Mouse (Mus musculus): Measurements from ENCODE around the gene Gna13. TPM values are rescaled to one million over a fixed set of nuclear protein-coding genes. Genes with fewer than 3 reads are reported as not detected.

Gna13 gene
- polyA plus RNA-seq, 1 experiment from 2014 or later = 28.3 TPM

GRCm38 (mm10) chr11:109377477-109377876, 14.8 kb downstream of the Gna13 start:
- Histone ChIP-seq H3K4me3 (ENCODE audit: low read length) (no peak overlapping the region), H3K27ac (ENCODE audit: low read length) (no peak overlapping the region), H3K36me3 (ENCODE audit: control insufficient read depth, insufficient read depth, low read length) (0 out of 2 replicates have a peak, but pooled peaks cover 3% of the 10 kb centered on the region), H3K9me3 (ENCODE audit: control insufficient read depth, low read length) (no peaks in the 10 kb centered on the region), H3K9ac (ENCODE audit: low read length) (no peak overlapping the region), H3K4me1 (replicated peaks; ENCODE audit: control insufficient read depth, insufficient read depth, low read length) (peaks cover 23% of the 10 kb centered on the region), H3K4me2 (ENCODE audit: low read depth, low read length) (no peak overlapping the region), H3K27me3 (ENCODE audit: control insufficient read depth, insufficient read depth, low read depth, low read length) (no peaks in the 10 kb centered on the region)
- WGBS = 48% methylated on average over 10 of the region's 10 CpGs
- no peak for ATAC-seq (ENCODE audit: low read depth)

- Histone ChIP-seq H3K9me3 (ENCODE audit: control insufficient read depth, low read length) (no peaks in the 10 kb centered on the region), H3K36me3 (ENCODE audit: control insufficient read depth, insufficient read depth, low read length) (0 out of 2 replicates have a peak, but pooled peaks cover 3% of the 10 kb centered on the region), H3K9ac (ENCODE audit: low read length) (no peak overlapping the region), H3K27me3 (ENCODE audit: control insufficient read depth, insufficient read depth, low read depth, low read length) (no peaks in the 10 kb centered on the region), H3K27ac (ENCODE audit: low read length) (no peak overlapping the region), H3K4me3 (ENCODE audit: low read length) (no peak overlapping the region), H3K4me1 (replicated peaks; ENCODE audit: control insufficient read depth, insufficient read depth, low read length) (peaks cover 23% of the 10 kb centered on the region), H3K4me2 (ENCODE audit: low read depth, low read length) (no peak overlapping the region)
- 47% methylated on average over 7 of the region's 7 CpGs for WGBS
- ATAC-seq (ENCODE audit: low read depth) = peak; percentile 49; the same call in 1 of the 2 replicates
These were observed 15.4 kb downstream of the Gna13 start for GRCm38 (mm10) chr11:109378051-109378450.

DNA sequence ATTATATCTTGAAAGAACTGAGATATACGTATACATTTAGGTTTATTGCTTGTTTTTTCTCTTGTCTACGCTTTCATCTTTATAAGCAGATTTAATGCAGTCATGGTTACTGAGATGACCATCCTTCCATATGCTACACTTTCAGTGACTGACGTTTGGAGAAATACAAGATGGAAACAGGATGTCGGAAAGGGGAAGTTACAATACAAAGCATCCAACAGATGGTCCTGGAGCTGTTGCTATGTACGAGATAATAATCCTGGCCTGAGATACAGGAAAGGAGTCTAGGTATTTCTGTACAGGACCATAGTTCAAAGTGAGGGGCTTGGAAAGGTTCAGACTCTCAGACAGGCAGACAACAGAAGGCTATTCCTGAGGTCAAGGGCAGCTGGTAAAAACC, 18.0 kb downstream of the Gna13 start:
- H3K9ac ChIP-seq (ENCODE audit: low read length) = no peak overlapping the region
- H3K36me3 ChIP-seq (ENCODE audit: control insufficient read depth, insufficient read depth, low read length) = no peaks in the 10 kb centered on the region
- H3K9me3 ChIP-seq (ENCODE audit: control insufficient read depth, low read length) = no peaks in the 10 kb centered on the region
- no peak for ATAC-seq (ENCODE audit: low read depth)
- H3K27ac ChIP-seq (ENCODE audit: low read length) = no peak overlapping the region
- H3K4me1 ChIP-seq (replicated peaks; ENCODE audit: control insufficient read depth, insufficient read depth, low read length) = peaks cover 16% of the 10 kb centered on the region; the same call in 1 of the 2 replicates
- H3K4me2 ChIP-seq (ENCODE audit: low read depth, low read length) = no peak overlapping the region
- H3K4me3 ChIP-seq (ENCODE audit: low read length) = no peak overlapping the region
- H3K27me3 ChIP-seq (ENCODE audit: control insufficient read depth, insufficient read depth, low read depth, low read length) = no peaks in the 10 kb centered on the region
- whole genome bisulfite sequencing = 69% methylated on average over 5 of the region's 5 CpGs

GRCm38 (mm10) chr11:109385296-109385695, 22.7 kb downstream of the Gna13 start:
- H3K4me1 ChIP-seq (replicated peaks; ENCODE audit: control insufficient read depth, insufficient read depth, low read length) = peaks cover 5% of the 10 kb centered on the region
- H3K27ac ChIP-seq (ENCODE audit: low read length) = no peak overlapping the region
- no peaks in the 10 kb centered on the region for H3K36me3 ChIP-seq (ENCODE audit: control insufficient read depth, insufficient read depth, low read length)
- H3K4me2 ChIP-seq (ENCODE audit: low read depth, low read length) = no peak overlapping the region
- WGBS = 87% methylated on average over 8 of the region's 8 CpGs
- H3K9ac ChIP-seq (ENCODE audit: low read length) = no peak overlapping the region
- no peak for ATAC-seq (ENCODE audit: low read depth)
- no peak overlapping the region for H3K4me3 ChIP-seq (ENCODE audit: low read length)
- no peaks in the 10 kb centered on the region for H3K27me3 ChIP-seq (ENCODE audit: control insufficient read depth, insufficient read depth, low read depth, low read length)
- H3K9me3 ChIP-seq (ENCODE audit: control insufficient read depth, low read length) = no peaks in the 10 kb centered on the region

DNA sequence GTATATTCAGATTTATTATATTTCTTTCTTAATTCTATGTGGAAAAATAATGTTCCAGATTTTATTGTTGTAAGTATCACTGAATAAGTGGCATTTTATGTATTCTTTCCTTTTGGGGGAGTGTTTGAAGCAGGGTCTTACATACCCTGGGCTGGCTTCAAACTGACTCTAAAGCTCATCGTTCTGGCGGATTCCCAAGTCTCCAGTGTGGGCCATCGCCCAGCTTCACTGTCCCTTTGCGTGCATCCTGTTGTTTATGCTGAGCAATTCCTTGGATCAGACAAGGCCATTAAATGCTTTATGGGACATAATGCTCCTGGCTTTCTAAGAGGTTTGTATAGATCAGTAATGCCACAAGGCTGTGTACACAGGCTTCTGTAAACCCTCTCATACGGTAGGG, 26.4 kb downstream of the Gna13 start:
- Histone ChIP-seq H3K36me3 (ENCODE audit: control insufficient read depth, insufficient read depth, low read length) (0 out of 2 replicates have a peak, but pooled peaks cover 2% of the 10 kb centered on the region), H3K4me1 (replicated peaks; ENCODE audit: control insufficient read depth, insufficient read depth, low read length) (peaks cover 5% of the 10 kb centered on the region), H3K9me3 (ENCODE audit: control insufficient read depth, low read length) (no peaks in the 10 kb centered on the region), H3K4me3 (ENCODE audit: low read length) (no peak overlapping the region), H3K9ac (ENCODE audit: low read length) (no peak overlapping the region), H3K4me2 (ENCODE audit: low read depth, low read length) (no peak overlapping the region), H3K27me3 (ENCODE audit: control insufficient read depth, insufficient read depth, low read depth, low read length) (no peaks in the 10 kb centered on the region), H3K27ac (ENCODE audit: low read length) (no peak overlapping the region)
- no peak for ATAC-seq (ENCODE audit: low read depth)
- WGBS = 50% methylated on average over 5 of the region's 5 CpGs

DNA sequence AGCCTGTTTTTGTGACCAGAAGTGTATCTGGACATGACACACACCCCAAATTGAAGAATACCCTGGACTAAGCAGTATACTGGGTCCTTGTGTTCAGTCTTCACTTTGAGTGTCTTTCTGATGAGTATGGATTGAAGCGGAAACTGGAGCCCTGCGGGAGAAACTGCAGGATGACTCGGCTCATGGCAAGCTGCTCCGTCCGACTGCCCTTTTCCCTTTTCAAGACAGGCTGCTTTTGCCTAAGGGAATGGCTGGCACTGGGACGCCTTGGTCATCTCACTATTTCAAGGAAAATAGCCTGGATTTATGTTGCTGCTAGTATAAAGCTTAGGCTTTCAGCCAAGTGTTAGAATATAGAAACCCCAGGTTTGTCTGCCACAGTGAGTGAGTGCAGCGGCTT, 28.6 kb downstream of the Gna13 start:
- Histone ChIP-seq H3K4me1 (replicated peaks; ENCODE audit: control insufficient read depth, insufficient read depth, low read length) (peaks cover 5% of the 10 kb centered on the region), H3K4me2 (ENCODE audit: low read depth, low read length) (no peak overlapping the region), H3K4me3 (ENCODE audit: low read length) (no peak overlapping the region), H3K9me3 (ENCODE audit: control insufficient read depth, low read length) (no peaks in the 10 kb centered on the region), H3K9ac (ENCODE audit: low read length) (no peak overlapping the region), H3K36me3 (ENCODE audit: control insufficient read depth, insufficient read depth, low read length) (peaks cover 7% of the 10 kb centered on the region; the same call in 1 of the 2 replicates), H3K27me3 (ENCODE audit: control insufficient read depth, insufficient read depth, low read depth, low read length) (no peaks in the 10 kb centered on the region), H3K27ac (ENCODE audit: low read length) (no peak overlapping the region)
- WGBS = 87% methylated on average over 7 of the region's 7 CpGs
- no peak for ATAC-seq (ENCODE audit: low read depth)

GRCm38 (mm10) chr11:109391760-109392159, 29.1 kb downstream of the Gna13 start:
- Histone ChIP-seq H3K9me3 (ENCODE audit: control insufficient read depth, low read length) (no peaks in the 10 kb centered on the region), H3K4me1 (replicated peaks; ENCODE audit: control insufficient read depth, insufficient read depth, low read length) (peaks cover 5% of the 10 kb centered on the region), H3K9ac (ENCODE audit: low read length) (no peak overlapping the region), H3K27me3 (ENCODE audit: control insufficient read depth, insufficient read depth, low read depth, low read length) (no peaks in the 10 kb centered on the region), H3K27ac (ENCODE audit: low read length) (no peak overlapping the region), H3K4me2 (ENCODE audit: low read depth, low read length) (no peak overlapping the region), H3K4me3 (ENCODE audit: low read length) (no peak overlapping the region), H3K36me3 (ENCODE audit: control insufficient read depth, insufficient read depth, low read length) (peaks cover 8% of the 10 kb centered on the region; the same call in 1 of the 2 replicates)
- 57% methylated on average over 7 of the region's 7 CpGs for WGBS
- no peak for ATAC-seq (ENCODE audit: low read depth)

DNA sequence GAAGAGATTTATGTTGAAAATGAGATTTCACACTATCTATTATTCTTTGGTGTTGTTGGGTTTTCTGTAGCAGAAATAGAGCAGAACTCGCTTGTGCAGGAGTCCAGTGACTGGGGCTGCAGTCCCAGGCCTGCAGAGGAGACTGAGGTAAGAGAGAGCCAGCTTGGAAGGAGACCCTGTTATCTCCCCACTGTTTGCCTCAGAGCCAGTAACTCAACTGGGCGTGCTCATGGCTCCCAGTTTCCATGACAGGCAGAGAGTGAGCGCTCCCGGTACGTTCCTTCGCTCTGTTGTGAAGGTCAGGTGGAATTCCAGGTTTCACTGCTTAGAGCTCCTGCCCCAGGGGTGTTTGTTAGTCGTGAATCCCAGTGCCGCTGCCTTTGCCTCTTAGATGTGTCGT, 30.0 kb downstream of the Gna13 start:
- Histone ChIP-seq H3K9me3 (ENCODE audit: control insufficient read depth, low read length) (no peaks in the 10 kb centered on the region), H3K36me3 (ENCODE audit: control insufficient read depth, insufficient read depth, low read length) (peaks cover 13% of the 10 kb centered on the region; the same call in 1 of the 2 replicates), H3K27me3 (ENCODE audit: control insufficient read depth, insufficient read depth, low read depth, low read length) (no peaks in the 10 kb centered on the region), H3K27ac (ENCODE audit: low read length) (no peak overlapping the region), H3K4me1 (replicated peaks; ENCODE audit: control insufficient read depth, insufficient read depth, low read length) (peaks cover 5% of the 10 kb centered on the region), H3K4me2 (ENCODE audit: low read depth, low read length) (no peak overlapping the region), H3K9ac (ENCODE audit: low read length) (no peak overlapping the region), H3K4me3 (ENCODE audit: low read length) (no peak overlapping the region)
- 83% methylated on average over 9 of the region's 9 CpGs for WGBS
- ATAC-seq (ENCODE audit: low read depth) = no peak

DNA sequence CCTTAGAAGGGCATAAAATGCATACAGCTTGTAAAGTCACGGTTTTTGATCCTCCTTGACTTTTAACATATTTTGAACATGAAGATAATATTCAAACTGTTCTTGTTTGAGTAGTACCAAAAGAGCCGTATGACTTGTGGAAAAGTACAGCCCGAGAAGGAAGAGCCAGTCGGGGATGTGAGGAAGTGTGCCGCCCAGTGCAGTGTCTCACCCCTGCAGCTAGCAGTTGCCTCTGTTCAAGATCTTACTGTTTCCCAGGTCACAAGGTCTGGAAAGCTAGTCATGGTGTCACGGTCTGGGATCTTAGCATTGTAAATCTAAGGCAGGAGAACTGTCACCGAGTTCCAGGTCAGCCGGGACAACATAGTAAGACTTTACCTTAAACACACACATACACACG, 32.1 kb downstream of the Gna13 start:
- Histone ChIP-seq H3K27me3 (ENCODE audit: control insufficient read depth, insufficient read depth, low read depth, low read length) (no peaks in the 10 kb centered on the region), H3K9me3 (ENCODE audit: control insufficient read depth, low read length) (no peaks in the 10 kb centered on the region), H3K4me1 (replicated peaks; ENCODE audit: control insufficient read depth, insufficient read depth, low read length) (no peaks in the 10 kb centered on the region), H3K27ac (ENCODE audit: low read length) (no peak overlapping the region), H3K36me3 (ENCODE audit: control insufficient read depth, insufficient read depth, low read length) (peaks cover 17% of the 10 kb centered on the region; the same call in 1 of the 2 replicates), H3K4me3 (ENCODE audit: low read length) (no peak overlapping the region), H3K9ac (ENCODE audit: low read length) (no peak overlapping the region), H3K4me2 (ENCODE audit: low read depth, low read length) (no peak overlapping the region)
- no peak for ATAC-seq (ENCODE audit: low read depth)
- 87% methylated on average over 9 of the region's 9 CpGs for WGBS

GRCm38 (mm10) chr11:109395291-109395690, 32.7 kb downstream of the Gna13 start:
- no peaks in the 10 kb centered on the region for H3K27me3 ChIP-seq (ENCODE audit: control insufficient read depth, insufficient read depth, low read depth, low read length)
- H3K36me3 ChIP-seq (ENCODE audit: control insufficient read depth, insufficient read depth, low read length) = peaks cover 17% of the 10 kb centered on the region; the same call in 1 of the 2 replicates
- no peaks in the 10 kb centered on the region for H3K9me3 ChIP-seq (ENCODE audit: control insufficient read depth, low read length)
- no peaks in the 10 kb centered on the region for H3K4me1 ChIP-seq (replicated peaks; ENCODE audit: control insufficient read depth, insufficient read depth, low read length)
- H3K27ac ChIP-seq (ENCODE audit: low read length) = no peak overlapping the region
- H3K4me2 ChIP-seq (ENCODE audit: low read depth, low read length) = no peak overlapping the region
- WGBS = 78% methylated on average over 9 of the region's 9 CpGs
- H3K4me3 ChIP-seq (ENCODE audit: low read length) = no peak overlapping the region
- no peak for ATAC-seq (ENCODE audit: low read depth)
- no peak overlapping the region for H3K9ac ChIP-seq (ENCODE audit: low read length)
